Mouse (Mus musculus) yolk sac, embryonic 10.5 days (tissue): ENCODE measurements around the gene Itfg2.
"Not testable (repeated sequence)": the region's sequence is repeated elsewhere in the genome, so short reads cannot be mapped to it uniquely, and the experiment has no call there.

Experiments
- DNase-seq: peaks from one replicate; pipeline ENCODE4 v3.0.0-alpha.2; 2017; ENCODE audit warnings: low spot score

Itfg2 gene

DNA sequence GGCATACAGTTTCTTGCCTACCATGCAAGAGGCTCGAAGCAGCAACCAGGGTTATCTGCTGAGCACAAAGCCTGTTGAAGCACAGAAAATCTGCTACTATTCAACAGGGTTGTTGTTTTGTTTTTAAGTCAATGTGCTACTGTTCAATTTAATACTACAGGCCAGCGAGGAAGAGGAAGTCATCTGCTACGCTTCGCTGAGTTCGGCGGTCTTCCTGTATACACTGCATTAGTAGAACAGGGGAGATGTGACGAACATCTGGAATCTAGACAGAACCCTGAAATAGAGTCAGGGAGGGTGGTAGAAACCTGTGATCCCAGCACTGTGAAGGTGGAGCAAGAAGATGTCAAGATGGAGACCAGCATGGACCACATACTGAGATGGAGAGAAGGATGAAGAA is 41.0 kb downstream of the Itfg2 start:
- no peak for DNase-seq

DNA sequence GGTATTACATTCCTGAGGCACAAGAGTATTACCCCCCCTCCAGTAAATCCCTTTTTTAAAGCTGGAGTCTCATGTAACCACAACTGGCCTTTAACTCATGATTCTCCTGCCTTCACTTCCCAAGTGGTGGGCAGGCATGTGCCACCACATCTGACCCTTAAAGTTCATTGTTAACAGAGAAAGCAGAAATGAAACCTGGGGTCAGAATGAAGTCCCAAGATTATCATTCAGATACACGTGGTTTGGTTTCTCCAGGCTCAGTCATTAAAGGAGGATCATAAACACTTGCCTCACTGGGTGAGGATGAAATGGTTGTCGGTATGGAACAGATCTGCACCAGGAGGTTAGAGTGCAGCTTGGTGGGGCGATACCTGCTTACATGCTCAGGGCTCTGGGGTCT is 43.5 kb downstream of the Itfg2 start:
- no peak for DNase-seq

DNA sequence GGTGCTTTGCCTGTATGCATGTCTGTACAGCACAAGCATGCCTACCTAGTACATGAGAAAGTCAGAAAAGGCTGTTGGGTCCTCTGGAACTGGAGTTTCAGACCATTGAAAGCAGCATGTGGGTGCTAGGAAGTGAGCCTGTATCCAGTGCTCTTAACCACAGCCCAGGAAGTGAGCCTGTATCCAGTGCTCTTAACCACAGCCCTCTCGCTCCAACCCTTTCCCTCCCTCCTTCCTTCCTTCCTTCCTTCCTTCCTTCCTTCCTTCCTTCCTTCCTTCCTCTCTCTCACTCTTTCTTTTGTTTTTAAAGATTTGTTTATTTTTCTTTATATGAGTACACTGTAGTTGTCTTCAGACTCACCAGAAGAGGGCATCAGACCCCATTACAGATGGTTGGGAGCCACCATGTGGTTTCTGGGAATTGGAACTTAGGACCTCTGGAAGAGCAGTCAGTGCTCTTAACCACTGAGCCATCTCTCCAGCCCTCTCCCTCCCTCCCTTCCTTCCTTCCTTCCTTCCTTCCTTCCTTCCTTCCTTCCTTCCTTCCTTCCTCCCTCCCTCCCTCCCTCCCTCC is 44.0 kb downstream of the Itfg2 start:
- DNase-seq = not testable (repeated sequence)

DNA sequence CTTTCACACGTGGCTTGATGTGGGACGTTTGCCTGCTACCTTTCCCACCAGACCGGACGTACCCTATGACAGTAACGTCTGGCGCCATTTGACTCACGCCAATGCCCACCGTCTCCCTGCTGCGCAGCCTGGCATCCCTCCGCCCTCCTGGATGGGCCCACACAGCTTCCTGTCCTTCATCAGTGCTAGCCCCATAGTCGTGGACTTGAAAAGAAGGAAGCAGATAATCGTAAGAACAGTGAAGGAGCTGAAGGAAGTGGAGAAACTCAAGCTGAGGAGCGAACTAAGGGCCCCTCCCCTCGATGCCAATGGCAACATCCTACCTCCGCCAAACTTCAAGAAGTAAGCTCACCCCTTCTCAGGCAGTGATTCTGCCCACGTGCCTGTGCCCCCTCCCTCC is 45.1 kb downstream of the Itfg2 start:
- DNase-seq = no peak

DNA sequence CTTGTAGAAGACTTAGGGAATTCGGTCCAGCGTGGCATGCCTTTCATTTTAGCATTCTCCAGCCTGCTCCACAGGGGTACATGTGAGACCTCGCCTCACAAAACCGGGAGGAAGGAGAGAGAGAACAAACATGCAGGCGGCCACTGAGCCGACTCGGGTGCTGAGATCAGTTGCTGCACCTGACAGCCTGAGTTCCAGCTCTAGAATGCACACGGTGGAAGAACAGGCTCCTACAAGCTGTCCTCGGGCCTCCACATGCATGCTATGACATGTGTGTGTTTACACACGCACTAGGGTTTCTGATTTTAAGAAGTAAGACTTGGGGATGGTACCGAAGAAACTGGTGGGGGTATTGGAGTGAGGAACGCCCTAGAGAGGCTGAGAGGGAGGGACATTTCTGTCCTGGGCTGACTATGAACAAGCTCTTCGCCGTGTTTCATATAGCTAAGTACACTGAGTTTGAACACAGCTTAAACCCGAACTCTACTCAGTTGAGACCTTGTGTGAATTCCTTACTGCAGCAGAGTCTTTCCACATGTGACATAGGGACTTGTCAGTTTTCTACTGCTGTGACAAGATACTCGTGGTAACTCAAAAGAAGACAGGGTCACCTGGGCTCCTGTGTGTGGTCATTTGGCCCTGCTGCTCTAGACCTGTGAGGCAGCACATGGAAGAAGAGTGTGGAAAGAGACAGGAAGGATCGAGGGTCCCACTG is 48.2 kb downstream of the Itfg2 start:
- DNase-seq = no peak

DNA sequence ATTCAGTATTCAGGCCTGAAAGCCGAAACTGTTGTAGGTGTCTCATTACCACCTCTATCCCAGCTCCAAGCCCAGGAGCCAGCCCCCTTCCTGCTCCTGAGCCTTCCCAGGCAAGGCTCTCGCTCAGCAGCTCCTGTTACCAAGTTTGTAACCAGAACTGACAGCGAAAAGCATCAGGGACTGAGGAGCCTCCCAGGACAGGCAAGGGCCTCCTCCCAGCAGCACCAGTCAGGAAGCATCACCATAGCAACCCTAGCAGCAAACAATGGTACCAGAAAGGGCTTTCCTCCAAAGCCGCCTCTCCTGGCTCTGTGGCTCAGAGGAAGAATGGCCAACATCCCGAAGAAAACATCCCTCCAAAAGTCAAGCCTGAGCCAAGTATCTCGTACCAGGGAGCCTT is 49.5 kb downstream of the Itfg2 start, which contains the start of the genes Tex52 and Gm44596:
TSS of gene Tex52 (plus strand) at position 265 of the 400 bp plus-strand sequence.
TSS of gene Gm44596 (plus strand) at position 312 of the 400 bp plus-strand sequence.
- DNase-seq = no peak

DNA sequence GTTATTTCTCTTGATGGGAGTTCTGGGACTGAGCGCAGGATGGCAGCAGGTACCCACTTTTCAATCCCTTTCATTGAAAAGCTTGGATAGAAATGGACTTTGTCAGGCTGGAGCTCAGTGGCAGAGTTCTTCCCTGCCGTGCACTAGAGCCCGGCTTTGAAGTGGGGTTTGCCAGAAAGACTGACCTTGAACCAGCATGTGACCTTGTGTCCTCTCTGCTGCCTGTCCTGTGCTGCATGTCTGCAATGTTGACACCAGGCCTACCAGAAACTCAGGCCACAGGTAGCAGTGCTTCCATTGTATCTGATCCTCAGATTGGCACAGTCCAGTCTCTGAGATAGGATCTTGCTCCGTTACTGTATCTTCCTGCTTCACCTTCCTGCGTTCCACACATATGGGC is 54.7 kb downstream of the Itfg2 start:
- no peak for DNase-seq

DNA sequence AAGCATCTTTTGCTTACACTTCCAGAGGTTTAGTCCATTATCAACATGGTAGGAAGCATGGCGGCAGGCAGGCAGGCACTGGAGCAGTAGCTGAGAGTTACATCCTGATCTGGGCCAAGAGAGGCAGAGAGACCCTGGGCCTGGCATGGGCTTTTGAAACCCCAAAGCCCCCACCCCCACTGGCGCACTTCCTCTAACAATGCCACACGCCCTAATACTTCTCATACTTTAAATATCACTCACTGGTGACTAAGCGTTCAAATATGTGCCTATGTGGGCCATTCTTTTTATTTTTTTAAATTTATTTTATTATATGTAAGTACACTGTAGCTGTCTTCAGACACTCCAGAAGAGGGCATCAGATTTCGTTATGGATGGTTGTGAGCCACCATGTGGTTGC is 58.3 kb downstream of the Itfg2 start:
- no peak for DNase-seq

DNA sequence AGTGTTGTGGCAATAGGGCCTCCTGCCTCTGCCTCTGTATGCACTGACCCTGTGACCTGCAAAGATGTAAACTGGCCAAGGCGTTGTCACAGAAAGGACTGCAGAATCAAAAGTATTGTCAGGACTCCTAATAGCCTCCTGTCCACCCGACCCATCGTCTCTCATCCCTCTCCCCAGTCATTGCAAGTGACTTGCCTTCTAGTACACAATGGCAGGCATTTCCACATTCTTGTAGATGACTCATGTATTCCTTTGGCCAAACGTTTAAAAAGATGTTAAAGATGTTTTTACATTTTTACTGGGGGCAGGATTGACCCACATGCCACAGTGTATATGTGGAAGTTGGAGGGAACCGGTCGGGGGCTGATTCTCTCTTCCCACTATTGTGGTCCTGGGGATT is 60.0 kb downstream of the Itfg2 start:
- DNase-seq = no peak

DNA sequence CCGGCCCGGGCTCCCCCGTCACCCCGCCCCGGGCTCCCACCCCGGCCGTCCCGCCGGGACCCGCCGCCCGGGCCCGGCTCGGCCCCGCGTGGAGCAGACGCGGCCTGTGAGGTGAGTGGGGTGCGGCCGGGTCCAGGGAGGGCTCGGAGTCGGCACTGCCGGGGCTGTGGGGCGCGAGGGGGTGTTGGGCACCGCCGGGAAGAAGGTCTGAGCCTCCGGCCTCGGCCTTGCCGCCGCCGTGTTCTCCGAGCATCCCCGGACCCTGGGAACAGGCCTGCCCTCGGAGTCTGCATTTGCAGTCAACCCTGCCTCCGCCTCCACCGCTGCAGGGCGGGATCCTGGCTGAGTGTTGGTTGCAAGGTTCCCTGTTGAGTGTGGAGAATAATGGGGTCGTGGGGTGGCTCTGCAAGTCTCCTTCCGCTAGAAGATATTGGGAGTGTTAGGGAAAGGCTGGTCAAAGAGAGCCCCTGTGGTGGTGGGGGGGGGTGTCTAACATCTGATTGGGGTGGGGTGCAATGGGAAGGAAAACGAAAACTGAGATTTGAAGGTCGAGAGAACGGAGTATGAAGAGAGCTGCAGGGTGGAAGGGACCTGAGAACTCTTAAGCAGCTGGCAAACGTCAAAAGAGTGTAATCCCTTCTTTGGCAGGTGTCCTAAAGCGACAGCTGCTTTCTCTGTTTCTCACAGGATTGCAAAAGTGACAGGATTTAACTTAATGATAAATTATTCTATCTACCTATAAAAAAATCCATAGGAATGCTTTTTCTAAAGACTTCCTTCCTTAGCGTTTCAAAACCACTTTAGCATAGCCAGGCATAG is 61.5 kb downstream of the Itfg2 start:
- DNase-seq = no peak

DNA sequence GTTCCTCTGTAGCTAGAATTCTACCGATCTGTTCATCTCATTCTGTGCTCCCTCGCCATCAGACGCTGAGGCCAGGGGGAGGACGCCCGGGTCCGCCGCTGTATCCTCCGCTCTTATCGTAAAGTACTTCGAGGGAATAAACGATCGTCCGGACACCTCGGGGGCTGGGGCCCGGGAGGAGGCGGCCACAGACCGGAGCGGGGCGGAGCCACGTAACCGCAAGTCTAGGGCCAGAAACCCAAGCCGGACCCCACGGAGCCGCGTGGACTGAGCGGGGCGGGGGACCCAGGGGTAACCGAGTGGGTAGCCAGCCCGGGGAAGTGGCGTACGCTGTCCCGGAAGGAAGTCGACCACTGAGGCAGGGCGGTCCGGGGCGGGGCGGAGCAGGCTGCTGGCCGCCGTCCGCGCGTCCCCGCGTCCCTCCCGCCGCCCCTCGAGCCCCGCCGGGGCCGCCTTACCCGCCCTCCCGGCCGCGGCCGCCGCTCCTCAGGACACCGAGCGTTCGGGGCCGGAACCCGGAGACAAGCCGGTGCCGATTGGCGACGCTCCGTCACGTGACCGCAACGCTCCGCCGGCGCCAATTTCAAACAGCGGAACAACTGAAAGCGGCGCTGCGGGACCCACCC is 62.2 kb downstream of the Itfg2 start, which contains the start of the genes Rhno1 and Foxm1:
TSS of gene Rhno1 (minus strand) at position 531 of the 626 bp plus-strand sequence.
TSS of gene Foxm1 (plus strand) at position 587 of the 626 bp plus-strand sequence.
- peak; percentile 89 for DNase-seq

DNA sequence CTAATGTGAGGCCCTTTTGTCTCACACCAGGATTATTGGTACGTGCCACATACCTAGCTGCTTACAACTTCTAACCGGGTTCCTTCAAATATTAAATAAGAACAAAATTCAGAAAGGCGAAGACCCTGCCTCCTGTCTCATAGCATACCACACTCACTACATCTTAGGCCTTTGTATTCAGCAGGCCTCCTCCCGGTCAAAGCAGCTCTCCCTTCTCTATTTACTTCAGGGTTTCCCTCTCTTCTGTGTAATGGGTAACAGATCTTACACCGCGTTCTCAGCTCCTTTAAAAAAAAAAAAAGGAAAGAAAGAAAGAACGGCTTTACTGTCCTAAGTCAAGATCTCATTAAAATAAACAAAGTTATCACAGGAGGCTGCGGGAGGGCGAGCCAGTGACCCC is 62.8 kb downstream of the Itfg2 start:
- DNase-seq = no peak
